Mouse (Mus musculus): ENCODE results near the gene Gch1.

DNA sequence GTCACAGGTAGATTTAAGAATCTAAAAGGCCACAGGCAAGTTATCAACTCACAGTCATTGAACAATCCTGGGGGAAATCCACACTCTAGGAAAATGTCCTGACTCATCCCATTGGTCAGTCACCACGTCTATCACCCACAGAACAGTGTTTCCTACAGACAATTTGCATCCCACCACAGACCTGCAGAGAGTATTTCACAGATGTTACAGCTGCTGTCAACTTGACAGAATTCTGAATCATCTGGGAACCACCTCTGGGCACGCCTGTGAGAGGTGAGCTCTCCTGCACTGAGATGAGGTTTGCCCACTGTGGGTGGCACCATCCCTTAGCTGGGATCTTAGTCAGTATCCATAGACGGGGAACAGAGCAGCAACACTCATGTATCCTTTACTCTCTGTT is 81.8 kb downstream of the Gch1 start:
- no peak for TF ChIP-seq POLR2A (IDR thresholded peaks at IDR 0.05; ENCODE audit: borderline replicate concordance, insufficient read depth, low read length)
- TF ChIP-seq CTCF (IDR thresholded peaks at IDR 0.05; ENCODE audit: borderline replicate concordance, insufficient read depth, low read depth, low read length), result no peak

Measured in cerebellum, adult 2 months (tissue).